Mouse (Mus musculus): ENCODE data around the gene Cidec. TPM values are rescaled to one million over a fixed set of nuclear protein-coding genes. Genes with fewer than 3 reads are reported as not detected.

Gene Cidec
- polyA plus RNA-seq, 1 experiment from 2014 or later = 31.2 TPM

GRCm38 (mm10) chr6:113377172-113377495 lies 58.4 kb downstream of the Cidec start:
- Histone ChIP-seq H3K4me3 (ENCODE audit: low read depth, low read length) (peak overlapping the region; percentile 98), H3K4me2 (replicated peaks; ENCODE audit: low read depth) (peak overlapping the region; percentile 82), H3K27ac (replicated peaks) (peak overlapping the region; percentile 96), H3K4me1 (replicated peaks; ENCODE audit: control insufficient read depth, insufficient read depth) (peaks cover 2% of the 10 kb centered on the region; the same call in 1 of the 2 replicates), H3K9me3 (ENCODE audit: control insufficient read depth, low read length) (no peaks in the 10 kb centered on the region), H3K9ac (ENCODE audit: low read length) (peak overlapping the region; percentile 98), H3K36me3 (ENCODE audit: control insufficient read depth, insufficient read depth, low read length) (peaks cover 25% of the 10 kb centered on the region), H3K27me3 (ENCODE audit: control insufficient read depth, insufficient read depth, low read length) (no peaks in the 10 kb centered on the region)
- 3% methylated on average over 7 of the region's 7 CpGs for WGBS
- TF ChIP-seq CTCF (IDR thresholded peaks at IDR 0.05; ENCODE audit: low read depth) = no peak; the same call in 1 of the 2 replicates
- no peak for TF ChIP-seq EP300 (optimal IDR thresholded peaks at IDR 0.05)
- no peak for ATAC-seq (ENCODE audit: low FRiP score, low TSS enrichment)
- DNase-seq (ENCODE audit: low spot score) = no peak

Small RNA genes within 50 kb of the gene (microRNA-seq; reads per million reads assigned to microRNA genes)
- gene Gm24387 = not detected

Other genes starting within 250 kb of the Cidec start
- gene Lhfpl4, start 240.4 kb downstream of the Cidec start, polyA plus RNA-seq (2015; fragmentation: Nextera tagmentation; extraction: Ambion mirVana) = 0.84 and 0.93 TPM in 2 replicates
- gene Mtmr14, start 197.9 kb downstream of the Cidec start, polyA plus RNA-seq (2015; fragmentation: Nextera tagmentation; extraction: Ambion mirVana) = 20.3 and 20.6 TPM in 2 replicates
- 0.11 TPM in 1 of 2 replicates, not detected in the other for gene Cpne9, start 153.5 kb downstream of the Cidec start, polyA plus RNA-seq (2015; fragmentation: Nextera tagmentation; extraction: Ambion mirVana)
- gene Brpf1, start 128.6 kb downstream of the Cidec start, polyA plus RNA-seq (2015; fragmentation: Nextera tagmentation; extraction: Ambion mirVana) = 6.5 and 6.6 TPM in 2 replicates
- gene Ogg1, start 108.8 kb downstream of the Cidec start, polyA plus RNA-seq (2015; fragmentation: Nextera tagmentation; extraction: Ambion mirVana) = 6.8 and 7.8 TPM in 2 replicates
- gene Camk1, start 91.8 kb downstream of the Cidec start, polyA plus RNA-seq (2015; fragmentation: Nextera tagmentation; extraction: Ambion mirVana) = 52.7 and 52.9 TPM in 2 replicates
- gene Tada3, start 57.9 kb downstream of the Cidec start, polyA plus RNA-seq (2015; fragmentation: Nextera tagmentation; extraction: Ambion mirVana) = 21.3 and 23.8 TPM in 2 replicates
- gene Arpc4, start 57.6 kb downstream of the Cidec start, polyA plus RNA-seq (2015; fragmentation: Nextera tagmentation; extraction: Ambion mirVana) = 314 and 317 TPM in 2 replicates
- gene Ttll3, start 46.5 kb downstream of the Cidec start, polyA plus RNA-seq (2015; fragmentation: Nextera tagmentation; extraction: Ambion mirVana) = 1.2 TPM in 2 replicates
- 11.8 and 12.9 TPM in 2 replicates for gene Rpusd3, start 16.4 kb downstream of the Cidec start, polyA plus RNA-seq (2015; fragmentation: Nextera tagmentation; extraction: Ambion mirVana)
- 69.2 and 69.6 TPM in 2 replicates for gene Jagn1, start 6.8 kb upstream of the Cidec start, polyA plus RNA-seq (2015; fragmentation: Nextera tagmentation; extraction: Ambion mirVana)
- gene Il17re, start 22.7 kb upstream of the Cidec start, polyA plus RNA-seq (2015; fragmentation: Nextera tagmentation; extraction: Ambion mirVana) = 25.5 and 30.6 TPM in 2 replicates
- gene Il17rc, start 35.7 kb upstream of the Cidec start, polyA plus RNA-seq (2015; fragmentation: Nextera tagmentation; extraction: Ambion mirVana) = 70.1 and 73.6 TPM in 2 replicates
- gene Creld1, start 47.5 kb upstream of the Cidec start, polyA plus RNA-seq (2015; fragmentation: Nextera tagmentation; extraction: Ambion mirVana) = 11.1 and 12.1 TPM in 2 replicates
- gene Prrt3, start 66.2 kb upstream of the Cidec start, polyA plus RNA-seq (2015; fragmentation: Nextera tagmentation; extraction: Ambion mirVana) = 0.36 and 0.42 TPM in 2 replicates
- gene Emc3, start 95.9 kb upstream of the Cidec start, polyA plus RNA-seq (2015; fragmentation: Nextera tagmentation; extraction: Ambion mirVana) = 78.4 and 78.5 TPM in 2 replicates
- gene Fancd2, start 95.9 kb upstream of the Cidec start, polyA plus RNA-seq (2015; fragmentation: Nextera tagmentation; extraction: Ambion mirVana) = 1.6 and 1.9 TPM in 2 replicates
- gene Fancd2os, start 165.0 kb upstream of the Cidec start, polyA plus RNA-seq (2015; fragmentation: Nextera tagmentation; extraction: Ambion mirVana) = not detected in 2 replicates
- gene Brk1, start 169.0 kb upstream of the Cidec start, polyA plus RNA-seq (2015; fragmentation: Nextera tagmentation; extraction: Ambion mirVana) = 199 and 201 TPM in 2 replicates
- 23.4 and 24.3 TPM in 2 replicates for gene Vhl, start 188.2 kb upstream of the Cidec start, polyA plus RNA-seq (2015; fragmentation: Nextera tagmentation; extraction: Ambion mirVana)
- gene Irak2, start 202.7 kb upstream of the Cidec start, polyA plus RNA-seq (2015; fragmentation: Nextera tagmentation; extraction: Ambion mirVana) = 9.6 and 10.2 TPM in 2 replicates